Mouse (Mus musculus): ENCODE measurements around the gene Mfap1b. TPM values are rescaled to one million over a fixed set of nuclear protein-coding genes. Genes with fewer than 3 reads are reported as not detected.
A peak's percentile ranks its signal among the peaks of the same experiment; 100 is the strongest.
"Not testable (repeated sequence)": the region's sequence is repeated elsewhere in the genome, so short reads cannot be mapped to it uniquely, and the experiment has no call there.

Gene Mfap1b
- 2.0 and 2.3 TPM in 2 replicates for polyA plus RNA-seq (2012; rRNA removed)

DNA sequence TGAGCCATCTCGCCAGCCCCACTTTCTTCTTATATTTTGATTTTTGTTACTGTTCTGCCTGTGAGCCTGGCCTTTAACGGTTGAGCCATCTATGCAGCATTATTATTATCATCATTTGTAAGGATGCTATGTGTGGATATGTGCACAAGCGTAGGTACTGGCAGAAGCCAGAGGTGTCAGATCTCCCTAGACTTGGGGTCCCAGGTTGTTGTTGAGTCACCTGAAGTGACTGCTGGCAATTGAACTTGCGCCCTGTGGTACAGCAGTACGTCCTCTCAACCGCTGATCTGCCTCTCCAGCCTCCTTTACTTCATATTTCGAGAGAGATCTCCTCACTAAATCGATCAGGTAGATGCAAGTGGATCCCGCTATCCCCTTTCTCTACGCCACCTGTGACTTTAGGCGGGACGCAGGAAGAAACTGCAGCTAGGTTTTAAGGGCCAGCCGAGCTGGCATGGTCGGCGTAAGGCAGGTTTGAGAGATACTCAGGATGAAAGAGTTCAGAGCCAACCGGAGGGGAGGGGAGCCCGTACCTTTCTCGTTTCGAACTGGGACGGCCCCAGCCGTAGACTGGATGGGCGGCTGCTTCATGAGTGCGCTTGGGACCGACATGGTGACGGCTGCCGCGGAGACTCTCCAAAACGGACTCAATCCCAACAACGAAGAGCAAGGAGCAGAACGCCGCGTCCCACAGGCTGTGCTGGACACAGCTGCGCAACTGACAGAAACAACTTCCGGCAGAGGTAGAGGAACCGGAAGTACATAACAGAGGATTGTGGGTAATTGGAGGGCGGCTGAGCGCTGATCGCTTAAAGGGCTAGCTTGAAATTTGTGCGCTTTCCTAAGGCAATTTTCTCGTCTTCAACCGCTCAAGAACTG lies at the start of gene Mfap1b:
Gene Mfap1b, minus strand, starts transcription at position 767 of the 879 bp plus-strand sequence.
- not testable (repeated sequence) for H3K27me3 ChIP-seq (ENCODE audit: control insufficient read depth, insufficient read depth, low read length); H3K36me3 ChIP-seq (ENCODE audit: control insufficient read depth, insufficient read depth, low read length); H3K4me1 ChIP-seq (ENCODE audit: control insufficient read depth, insufficient read depth, insufficient read length)
- Histone ChIP-seq H3K27ac (ENCODE audit: insufficient read depth, low read length) (peak within 1 kb of the TSS; percentile 75), H3K4me3 (ENCODE audit: extremely low read depth, insufficient read depth, insufficient read length) (peak within 1 kb of the TSS; percentile 70)
- peak; percentile 72 to 78 for DNase-seq (ENCODE audit: low read depth in 1 of 2, low spot score in 2 of 2)
- TF ChIP-seq POLR2A (IDR thresholded peaks at IDR 0.05; ENCODE audit: low read depth, low read length) = peak; percentile 93
- 6% methylated on average over 41 of the region's 41 CpGs for WGBS

- 85% methylated on average over 3 of the region's 3 CpGs for WGBS
- DNase-seq (ENCODE audit: low read depth in 1 of 2, low spot score in 2 of 2) = not testable (repeated sequence)
Observed at GRCm38 (mm10) chr2:121522830-121523229, 49.0 kb upstream of the Mfap1b start.

DNA sequence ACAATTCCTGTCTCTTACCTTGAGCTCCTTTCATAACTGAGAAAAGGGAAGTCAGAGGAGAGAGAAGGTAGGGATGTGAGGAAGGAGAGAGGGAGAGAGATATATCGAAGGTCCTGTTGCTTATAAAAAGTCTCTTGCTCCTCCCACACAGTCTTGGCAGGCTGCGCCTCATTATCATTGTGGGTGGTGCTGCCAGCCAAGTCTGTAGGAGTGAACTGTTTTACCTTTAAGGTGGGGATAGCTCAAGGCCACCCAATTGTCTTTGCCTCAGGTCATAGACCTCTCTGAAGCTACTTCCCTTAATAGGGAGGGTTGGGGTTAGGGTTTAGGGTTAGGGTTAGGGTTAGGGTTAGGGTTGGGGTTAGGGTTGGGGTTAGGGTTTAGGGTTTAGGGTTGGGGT lies 48.1 kb upstream of the Mfap1b start:
- H3K27ac ChIP-seq (ENCODE audit: insufficient read depth, low read length) = no peak overlapping the region
- no peak for TF ChIP-seq CTCF (IDR thresholded peaks at IDR 0.05; ENCODE audit: extremely low read depth, insufficient read depth, insufficient read length, insufficient replicate concordance)
- TF ChIP-seq POLR2A (IDR thresholded peaks at IDR 0.05; ENCODE audit: low read depth, low read length) = no peak
- H3K36me3 ChIP-seq (ENCODE audit: control insufficient read depth, insufficient read depth, low read length) = peaks cover 6% of the 10 kb centered on the region; the same call in 1 of the 2 replicates
- H3K4me3 ChIP-seq (ENCODE audit: extremely low read depth, insufficient read depth, insufficient read length) = no peak overlapping the region
- H3K4me1 ChIP-seq (ENCODE audit: control insufficient read depth, insufficient read depth, insufficient read length) = no peaks in the 10 kb centered on the region
- 81% methylated on average over 2 of the region's 2 CpGs for WGBS
- no peaks in the 10 kb centered on the region for H3K27me3 ChIP-seq (ENCODE audit: control insufficient read depth, insufficient read depth, low read length)
- no peak for DNase-seq (ENCODE audit: low read depth in 1 of 2, low spot score in 2 of 2)

More at GRCm38 (mm10) chr2:121522830-121523229, 49.0 kb upstream of the Mfap1b start:
- H3K36me3 ChIP-seq (ENCODE audit: control insufficient read depth, insufficient read depth, low read length); H3K27ac ChIP-seq (ENCODE audit: insufficient read depth, low read length); H3K27me3 ChIP-seq (ENCODE audit: control insufficient read depth, insufficient read depth, low read length); H3K4me1 ChIP-seq (ENCODE audit: control insufficient read depth, insufficient read depth, insufficient read length); H3K4me3 ChIP-seq (ENCODE audit: extremely low read depth, insufficient read depth, insufficient read length): not testable (repeated sequence)

DNA sequence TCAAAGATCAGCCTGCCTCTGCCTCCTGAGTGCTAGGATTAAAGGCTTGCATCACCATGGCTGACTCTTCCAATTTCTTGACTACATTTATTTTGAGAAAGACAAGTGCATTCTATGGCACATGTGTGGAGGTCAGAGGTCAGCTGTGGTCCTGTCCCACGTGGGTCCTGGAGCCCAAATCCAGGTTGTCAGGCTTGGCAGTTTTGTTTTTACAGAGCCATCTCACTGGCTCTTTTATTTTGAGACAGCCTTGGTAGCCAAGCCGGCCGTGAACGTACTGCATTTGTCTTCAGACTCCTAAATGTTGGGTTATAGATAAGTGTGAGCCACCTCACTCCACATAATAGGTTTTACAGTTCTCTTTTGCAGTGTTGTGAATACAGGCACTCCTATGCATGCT lies 44.8 kb upstream of the Mfap1b start:
- H3K36me3 ChIP-seq (ENCODE audit: control insufficient read depth, insufficient read depth, low read length); H3K4me3 ChIP-seq (ENCODE audit: extremely low read depth, insufficient read depth, insufficient read length); DNase-seq (ENCODE audit: low read depth in 1 of 2, low spot score in 2 of 2); H3K4me1 ChIP-seq (ENCODE audit: control insufficient read depth, insufficient read depth, insufficient read length); H3K27me3 ChIP-seq (ENCODE audit: control insufficient read depth, insufficient read depth, low read length); H3K27ac ChIP-seq (ENCODE audit: insufficient read depth, low read length): not testable (repeated sequence)
- 91% methylated on average over 4 of the region's 4 CpGs for WGBS

DNA sequence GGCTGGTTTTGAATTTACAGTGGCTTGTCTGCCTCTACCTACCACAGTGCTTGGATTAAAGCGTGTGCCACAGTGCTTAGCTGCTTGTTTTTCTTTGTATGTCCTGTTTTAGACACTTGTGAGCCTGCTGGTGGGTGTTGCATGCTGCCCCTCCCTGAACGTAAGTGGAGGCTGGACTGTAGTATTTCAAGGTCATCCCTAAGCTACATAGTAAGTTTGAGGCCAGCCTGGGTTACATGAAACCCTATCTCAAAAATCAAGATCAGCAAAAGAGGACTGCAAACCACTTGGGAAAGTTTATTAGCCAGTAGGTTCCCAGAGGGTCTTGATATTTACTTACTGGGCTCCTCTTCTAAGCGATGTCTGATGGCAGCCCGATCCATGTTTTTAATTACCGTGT lies 44.2 kb upstream of the Mfap1b start:
- Histone ChIP-seq H3K36me3 (ENCODE audit: control insufficient read depth, insufficient read depth, low read length) (peaks cover 5% of the 10 kb centered on the region; the same call in 1 of the 2 replicates), H3K27me3 (ENCODE audit: control insufficient read depth, insufficient read depth, low read length) (no peaks in the 10 kb centered on the region), H3K4me1 (ENCODE audit: control insufficient read depth, insufficient read depth, insufficient read length) (no peaks in the 10 kb centered on the region), H3K27ac (ENCODE audit: insufficient read depth, low read length) (no peak overlapping the region), H3K4me3 (ENCODE audit: extremely low read depth, insufficient read depth, insufficient read length) (no peak overlapping the region)
- TF ChIP-seq CTCF (IDR thresholded peaks at IDR 0.05; ENCODE audit: extremely low read depth, insufficient read depth, insufficient read length, insufficient replicate concordance) (no peak), POLR2A (IDR thresholded peaks at IDR 0.05; ENCODE audit: low read depth, low read length) (no peak)
- DNase-seq (ENCODE audit: low read depth in 1 of 2, low spot score in 2 of 2) = no peak
- WGBS = 92% methylated on average over 5 of the region's 5 CpGs

GRCm38 (mm10) chr2:121514211-121514610 lies 40.3 kb upstream of the Mfap1b start:
- DNase-seq (ENCODE audit: low read depth in 1 of 2, low spot score in 2 of 2) = no peak
- H3K4me3 ChIP-seq (ENCODE audit: extremely low read depth, insufficient read depth, insufficient read length) = no peak overlapping the region
- peaks cover 3% of the 10 kb centered on the region; the same call in 1 of the 2 replicates for H3K4me1 ChIP-seq (ENCODE audit: control insufficient read depth, insufficient read depth, insufficient read length)
- H3K27ac ChIP-seq (ENCODE audit: insufficient read depth, low read length) = no peak overlapping the region
- TF ChIP-seq POLR2A (IDR thresholded peaks at IDR 0.05; ENCODE audit: low read depth, low read length) (no peak), CTCF (IDR thresholded peaks at IDR 0.05; ENCODE audit: extremely low read depth, insufficient read depth, insufficient read length, insufficient replicate concordance) (no peak)
- H3K36me3 ChIP-seq (ENCODE audit: control insufficient read depth, insufficient read depth, low read length) = peaks cover 3% of the 10 kb centered on the region; the same call in 1 of the 2 replicates
- H3K27me3 ChIP-seq (ENCODE audit: control insufficient read depth, insufficient read depth, low read length) = no peaks in the 10 kb centered on the region
- 92% methylated on average over 4 of the region's 4 CpGs for WGBS

DNA sequence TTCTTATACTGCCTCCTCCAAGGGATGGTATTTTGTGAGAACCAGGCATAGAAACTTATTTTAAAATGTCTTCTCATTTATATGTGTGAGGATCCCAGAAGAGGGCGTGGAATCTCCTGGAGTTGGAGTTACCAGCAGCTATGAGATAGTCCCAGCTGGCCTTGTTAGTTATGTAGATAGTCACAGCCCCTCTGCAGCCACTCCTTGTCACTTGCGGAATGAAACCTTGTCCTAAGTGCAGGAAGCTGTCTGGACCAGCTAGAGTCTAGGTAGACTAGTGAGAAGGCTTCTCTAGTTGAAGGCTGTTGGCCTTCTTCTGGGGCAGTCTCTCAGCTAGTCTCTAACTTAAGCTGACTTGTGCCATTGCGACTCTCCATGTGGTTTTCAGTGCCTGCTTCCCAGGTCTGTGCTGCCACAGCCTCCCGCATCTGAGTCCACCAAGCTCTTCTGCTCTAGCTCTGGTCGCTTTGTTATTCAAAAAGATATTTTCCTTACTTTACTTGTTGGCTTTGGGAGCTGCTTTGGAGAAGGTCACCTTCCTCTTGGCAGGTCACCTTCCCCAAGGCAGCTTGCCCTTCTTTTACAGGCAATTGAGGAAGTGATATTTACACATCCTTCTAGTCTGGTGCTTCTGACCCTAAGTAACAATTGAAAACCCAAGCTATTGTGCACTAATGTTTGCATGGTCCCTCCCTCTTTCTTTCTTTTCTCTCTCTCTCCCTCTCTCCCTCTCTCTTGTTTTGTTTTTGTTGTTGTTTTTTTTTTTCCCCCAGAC lies 39.3 kb upstream of the Mfap1b start:
- H3K27ac ChIP-seq (ENCODE audit: insufficient read depth, low read length); H3K4me3 ChIP-seq (ENCODE audit: extremely low read depth, insufficient read depth, insufficient read length); H3K27me3 ChIP-seq (ENCODE audit: control insufficient read depth, insufficient read depth, low read length); H3K36me3 ChIP-seq (ENCODE audit: control insufficient read depth, insufficient read depth, low read length); H3K4me1 ChIP-seq (ENCODE audit: control insufficient read depth, insufficient read depth, insufficient read length); DNase-seq (ENCODE audit: low read depth in 1 of 2, low spot score in 2 of 2): not testable (repeated sequence)
- WGBS = 94% methylated on average over 5 of the region's 5 CpGs
